Mouse (Mus musculus): ENCODE measurements around the gene Arhgef39. TPM values are rescaled to one million over a fixed set of nuclear protein-coding genes. Genes with fewer than 3 reads are reported as not detected.

Gene Arhgef39
- polyA plus RNA-seq, 1 experiment from 2014 or later = 34.5 TPM

- WGBS (ENCODE audit: insufficient replicate concordance) = 5% methylated on average over 22 of the region's 22 CpGs
- H3K27me3 ChIP-seq = peaks cover 24% of the 10 kb centered on the region; the same call in 1 of the 2 replicates
- no peak overlapping the region for H3K27ac ChIP-seq (replicated peaks)
Measured at GRCm38 (mm10) chr4:43507938-43508665, 8.6 kb upstream of the Arhgef39 start.

GRCm38 (mm10) chr4:43506536-43507185, 7.2 kb upstream of the Arhgef39 start, which contains the start of gene Car9:
Gene Car9 (plus strand): TSS chr4:43506966.
- Histone ChIP-seq H3K9ac (no peak within 1 kb of the TSS), H3K27ac (replicated peaks) (no peak within 1 kb of the TSS), H3K4me1 (replicated peaks) (peaks cover 27% of the 10 kb centered on the region), H3K27me3 (peaks cover 24% of the 10 kb centered on the region; the same call in 1 of the 2 replicates), H3K4me2 (peak within 1 kb of the TSS; percentile 80), H3K36me3 (replicated peaks) (no peaks in the 10 kb centered on the region), H3K4me3 (replicated peaks) (0 out of 2 replicates have a peak within 1 kb of the TSS, but pooled peaks have one; percentile 56), H3K9me3 (replicated peaks) (no peaks in the 10 kb centered on the region)
- ATAC-seq (ENCODE audit: insufficient read depth) = no peak
- 59% methylated on average over 9 of the region's 9 CpGs for WGBS (ENCODE audit: insufficient replicate concordance)

More at GRCm38 (mm10) chr4:43507938-43508665, 8.6 kb upstream of the Arhgef39 start:
- Histone ChIP-seq H3K36me3 (replicated peaks) (no peaks in the 10 kb centered on the region), H3K4me1 (replicated peaks) (peaks cover 27% of the 10 kb centered on the region), H3K4me2 (peak overlapping the region; percentile 80), H3K9ac (peak overlapping the region; percentile 51), H3K9me3 (replicated peaks) (no peaks in the 10 kb centered on the region), H3K4me3 (replicated peaks) (peak overlapping the region; percentile 56)
- ATAC-seq (ENCODE audit: insufficient read depth) = 0 out of 2 replicates have a peak, but pooled peaks have one; percentile 8

DNA sequence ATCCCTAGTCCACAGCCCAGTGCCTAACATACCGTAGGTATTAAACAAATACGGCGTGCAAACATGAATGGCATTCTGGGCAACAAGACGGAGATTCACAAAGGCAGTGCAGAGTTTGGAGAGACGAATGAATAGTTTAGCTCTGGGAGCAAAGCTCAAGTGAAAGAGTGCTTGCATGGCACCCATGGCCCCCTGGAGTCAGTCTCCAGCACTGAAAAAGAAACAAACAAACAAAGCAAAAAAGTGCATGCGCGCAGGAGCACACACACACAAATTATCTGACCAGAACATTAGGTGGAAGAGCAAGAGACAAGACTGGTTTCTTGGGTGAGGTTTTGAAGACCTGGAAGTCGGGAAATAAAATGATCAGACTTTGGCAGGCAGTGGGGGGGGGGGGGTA, 6.6 kb upstream of the Arhgef39 start:
- 74% methylated on average over 8 of the region's 8 CpGs for WGBS (ENCODE audit: insufficient replicate concordance)
- no peaks in the 10 kb centered on the region for H3K9me3 ChIP-seq (replicated peaks)
- H3K4me1 ChIP-seq (replicated peaks) = peaks cover 27% of the 10 kb centered on the region
- peaks cover 24% of the 10 kb centered on the region for H3K27me3 ChIP-seq
- no peak for ATAC-seq (ENCODE audit: insufficient read depth)
- no peak overlapping the region for H3K9ac ChIP-seq
- no peak overlapping the region for H3K27ac ChIP-seq (replicated peaks)
- H3K4me3 ChIP-seq (replicated peaks) = no peak overlapping the region
- no peaks in the 10 kb centered on the region for H3K36me3 ChIP-seq (replicated peaks)
- H3K4me2 ChIP-seq = no peak overlapping the region

- H3K9ac ChIP-seq = 0 out of 2 replicates have a peak overlapping the region, but pooled peaks have one; percentile 2
- no peak overlapping the region for H3K27ac ChIP-seq (replicated peaks)
- no peak overlapping the region for H3K4me3 ChIP-seq (replicated peaks)
- H3K4me1 ChIP-seq (replicated peaks) = peaks cover 33% of the 10 kb centered on the region
- ATAC-seq (ENCODE audit: insufficient read depth) = no peak
- no peak overlapping the region for H3K4me2 ChIP-seq
- H3K36me3 ChIP-seq (replicated peaks) = no peaks in the 10 kb centered on the region
- H3K9me3 ChIP-seq (replicated peaks) = no peaks in the 10 kb centered on the region
- peaks cover 20% of the 10 kb centered on the region for H3K27me3 ChIP-seq
- WGBS (ENCODE audit: insufficient replicate concordance) = 18% methylated on average over 4 of the region's 4 CpGs
Measured at GRCm38 (mm10) chr4:43504269-43504668, 4.8 kb upstream of the Arhgef39 start.

DNA sequence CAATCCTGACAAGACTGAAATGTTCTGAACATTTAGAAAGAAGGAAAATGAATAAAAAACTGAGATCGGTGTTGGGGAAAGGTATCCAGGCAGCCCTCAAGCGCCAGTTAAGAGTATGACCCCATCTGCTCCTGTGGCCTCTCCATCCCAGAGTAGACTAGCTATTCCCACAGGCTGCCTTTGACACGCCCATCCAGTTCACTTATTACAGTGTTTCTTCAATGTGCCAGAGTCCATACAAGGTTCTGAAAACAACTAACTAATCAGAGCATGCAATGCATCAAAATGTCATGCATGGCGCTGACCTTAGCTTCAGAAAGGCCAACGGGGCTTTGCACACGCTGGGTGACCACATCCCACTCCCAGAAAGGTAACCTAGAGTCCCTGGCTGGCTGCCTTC, 4.0 kb upstream of the Arhgef39 start:
- no peaks in the 10 kb centered on the region for H3K9me3 ChIP-seq (replicated peaks)
- H3K4me2 ChIP-seq = no peak overlapping the region
- WGBS (ENCODE audit: insufficient replicate concordance) = 67% methylated on average over 6 of the region's 6 CpGs
- H3K4me3 ChIP-seq (replicated peaks) = no peak overlapping the region
- no peaks in the 10 kb centered on the region for H3K36me3 ChIP-seq (replicated peaks)
- no peak for ATAC-seq (ENCODE audit: insufficient read depth)
- peaks cover 33% of the 10 kb centered on the region for H3K4me1 ChIP-seq (replicated peaks)
- no peak overlapping the region for H3K27ac ChIP-seq (replicated peaks)
- no peak overlapping the region for H3K9ac ChIP-seq
- H3K27me3 ChIP-seq = peaks cover 20% of the 10 kb centered on the region

GRCm38 (mm10) chr4:43503041-43503440, 3.5 kb upstream of the Arhgef39 start:
- no peak for ATAC-seq (ENCODE audit: insufficient read depth)
- Histone ChIP-seq H3K9me3 (replicated peaks) (no peaks in the 10 kb centered on the region), H3K4me2 (no peak overlapping the region), H3K27me3 (peaks cover 17% of the 10 kb centered on the region), H3K4me1 (replicated peaks) (peaks cover 33% of the 10 kb centered on the region), H3K9ac (no peak overlapping the region), H3K36me3 (replicated peaks) (no peaks in the 10 kb centered on the region), H3K4me3 (replicated peaks) (no peak overlapping the region), H3K27ac (replicated peaks) (no peak overlapping the region)
- 64% methylated on average over 2 of the region's 2 CpGs for WGBS (ENCODE audit: insufficient replicate concordance)

GRCm38 (mm10) chr4:43498983-43499382, 512 bp downstream of the Arhgef39 start:
- H3K4me2 ChIP-seq = peak overlapping the region; percentile 86
- WGBS (ENCODE audit: insufficient replicate concordance) = 4% methylated on average over 8 of the region's 8 CpGs
- peak overlapping the region; percentile 93 for H3K9ac ChIP-seq
- peaks cover 28% of the 10 kb centered on the region for H3K36me3 ChIP-seq (replicated peaks)
- H3K27ac ChIP-seq (replicated peaks) = peak overlapping the region; percentile 79
- peak overlapping the region; percentile 87 for H3K4me3 ChIP-seq (replicated peaks)
- H3K4me1 ChIP-seq (replicated peaks) = peaks cover 60% of the 10 kb centered on the region
- H3K9me3 ChIP-seq (replicated peaks) = no peaks in the 10 kb centered on the region
- H3K27me3 ChIP-seq = no peaks in the 10 kb centered on the region; the same call in 1 of the 2 replicates
- peak; percentile 71 for ATAC-seq (ENCODE audit: insufficient read depth)

- no peak for ATAC-seq (ENCODE audit: insufficient read depth)
- Histone ChIP-seq H3K9me3 (replicated peaks) (no peaks in the 10 kb centered on the region), H3K4me3 (replicated peaks) (peak overlapping the region; percentile 87), H3K36me3 (replicated peaks) (peaks cover 28% of the 10 kb centered on the region), H3K27ac (replicated peaks) (0 out of 2 replicates have a peak overlapping the region, but pooled peaks have one; percentile 79), H3K4me1 (replicated peaks) (peaks cover 66% of the 10 kb centered on the region), H3K27me3 (no peaks in the 10 kb centered on the region; the same call in 1 of the 2 replicates), H3K4me2 (peak overlapping the region; percentile 86), H3K9ac (peak overlapping the region; percentile 93)
- WGBS (ENCODE audit: insufficient replicate concordance) = 56% methylated on average over 4 of the region's 4 CpGs
Measured at GRCm38 (mm10) chr4:43497946-43498345, 1.5 kb downstream of the Arhgef39 start.

- ATAC-seq (ENCODE audit: insufficient read depth) = no peak
- 91% methylated on average over 8 of the region's 8 CpGs for WGBS (ENCODE audit: insufficient replicate concordance)
- no peak overlapping the region for H3K27ac ChIP-seq (replicated peaks)
- peak overlapping the region; percentile 87 for H3K4me3 ChIP-seq (replicated peaks)
- peaks cover 28% of the 10 kb centered on the region for H3K36me3 ChIP-seq (replicated peaks)
- H3K4me1 ChIP-seq (replicated peaks) = peaks cover 69% of the 10 kb centered on the region
- H3K9ac ChIP-seq = peak overlapping the region; percentile 93; the same call in 1 of the 2 replicates
- H3K27me3 ChIP-seq = no peaks in the 10 kb centered on the region; the same call in 1 of the 2 replicates
- H3K4me2 ChIP-seq = peak overlapping the region; percentile 86
- H3K9me3 ChIP-seq (replicated peaks) = no peaks in the 10 kb centered on the region
Measured at GRCm38 (mm10) chr4:43497405-43497804, 2.1 kb downstream of the Arhgef39 start.

DNA sequence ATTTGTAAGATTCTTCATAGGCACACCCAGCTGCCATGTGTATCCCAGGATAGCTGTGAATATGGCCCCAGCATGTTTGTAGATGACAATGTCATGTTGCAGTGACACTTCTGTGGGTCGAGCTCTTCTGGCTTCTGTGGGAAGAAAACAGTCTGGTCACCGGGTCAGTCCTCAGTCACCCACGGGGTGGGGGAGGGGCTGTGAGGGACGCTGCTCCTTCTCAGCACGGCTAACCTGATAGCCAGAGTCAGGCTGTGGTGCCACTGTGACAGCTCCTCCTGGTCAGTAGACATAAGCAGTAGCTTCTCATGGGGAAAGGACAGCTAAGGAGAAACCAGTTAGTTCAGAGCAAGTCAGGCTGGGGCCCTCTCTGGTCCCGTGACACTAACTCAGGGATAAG, 2.9 kb downstream of the Arhgef39 start:
- no peaks in the 10 kb centered on the region; the same call in 1 of the 2 replicates for H3K27me3 ChIP-seq
- H3K4me2 ChIP-seq = no peak overlapping the region
- 70% methylated on average over 6 of the region's 6 CpGs for WGBS (ENCODE audit: insufficient replicate concordance)
- H3K36me3 ChIP-seq (replicated peaks) = peaks cover 28% of the 10 kb centered on the region
- ATAC-seq (ENCODE audit: insufficient read depth) = no peak
- no peaks in the 10 kb centered on the region for H3K9me3 ChIP-seq (replicated peaks)
- no peak overlapping the region for H3K4me3 ChIP-seq (replicated peaks)
- H3K27ac ChIP-seq (replicated peaks) = no peak overlapping the region
- no peak overlapping the region for H3K9ac ChIP-seq
- peaks cover 75% of the 10 kb centered on the region for H3K4me1 ChIP-seq (replicated peaks)

- Histone ChIP-seq H3K4me1 (replicated peaks) (peaks cover 75% of the 10 kb centered on the region), H3K27ac (replicated peaks) (peak overlapping the region; percentile 87), H3K27me3 (no peaks in the 10 kb centered on the region), H3K9ac (peak overlapping the region; percentile 85), H3K4me2 (peak overlapping the region; percentile 89), H3K36me3 (replicated peaks) (peaks cover 28% of the 10 kb centered on the region), H3K4me3 (replicated peaks) (peak overlapping the region; percentile 82), H3K9me3 (replicated peaks) (no peaks in the 10 kb centered on the region)
- WGBS (ENCODE audit: insufficient replicate concordance) = under 1% methylated on average over 9 of the region's 9 CpGs
- ATAC-seq (ENCODE audit: insufficient read depth) = no peak
Measured at GRCm38 (mm10) chr4:43493846-43494240, 5.7 kb downstream of the Arhgef39 start.
